Mouse (Mus musculus): ENCODE data around the gene Nom1.
"Not testable (repeated sequence)": the region's sequence is repeated elsewhere in the genome, so short reads cannot be mapped to it uniquely, and the experiment has no call there.

Gene Nom1

GRCm38 (mm10) chr5:29434228-29434871 is at the start of gene Nom1:
Gene Nom1 (plus strand): TSS chr5:29434664.
- peak; percentile 90 for DNase-seq (ENCODE audit: low spot score)

- DNase-seq (ENCODE audit: low spot score): no peak
These were observed 46.9 kb upstream of the Nom1 start for GRCm38 (mm10) chr5:29387591-29387990.

DNA sequence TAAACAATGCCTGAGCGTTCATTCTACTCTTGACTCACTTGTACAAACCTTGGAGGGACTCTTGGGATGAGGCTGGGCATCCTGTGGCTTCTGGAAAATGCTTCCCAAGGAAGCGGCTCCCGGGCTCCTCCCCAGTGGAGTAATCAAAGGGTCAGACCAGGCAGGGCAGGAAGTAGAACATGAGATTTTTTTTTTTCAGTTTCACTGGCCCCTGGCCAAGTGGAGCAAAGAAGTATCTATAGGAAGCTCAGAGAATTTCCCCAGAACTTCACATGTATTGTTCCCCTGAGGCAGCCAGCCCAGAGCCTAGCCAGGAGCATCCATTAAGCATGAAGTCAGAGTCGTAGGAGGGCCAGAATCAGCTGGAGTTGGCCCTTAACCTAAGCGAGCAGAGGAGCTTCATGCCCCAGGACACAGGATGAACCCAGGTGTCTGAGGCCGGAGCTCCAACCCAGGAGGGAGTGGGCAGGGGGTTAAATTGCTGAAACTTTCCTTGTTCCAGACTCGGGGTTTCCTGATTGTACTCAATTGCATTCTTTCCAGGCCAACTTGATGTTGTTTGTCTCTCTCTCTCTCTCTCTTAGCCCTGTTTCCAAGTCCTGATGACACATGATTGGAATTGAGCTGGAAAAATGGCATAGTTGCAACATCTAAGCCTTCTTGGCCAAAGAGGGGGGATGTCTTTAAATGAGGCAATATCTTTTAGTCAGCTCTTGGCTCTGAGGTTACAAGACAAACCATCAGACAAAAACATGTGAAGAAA is 46.1 kb upstream of the Nom1 start:
- no peak for DNase-seq (ENCODE audit: low spot score)

- DNase-seq (ENCODE audit: low spot score): peak; percentile 70
These were observed 45.3 kb upstream of the Nom1 start for GRCm38 (mm10) chr5:29388944-29389765.

- DNase-seq (ENCODE audit: low spot score): no peak
These were observed 36.0 kb upstream of the Nom1 start for GRCm38 (mm10) chr5:29398427-29398826.

- no peak for DNase-seq (ENCODE audit: low spot score)
These were observed 23.6 kb upstream of the Nom1 start for GRCm38 (mm10) chr5:29410854-29411253.

- no peak for DNase-seq (ENCODE audit: low spot score)
These were observed 21.4 kb upstream of the Nom1 start for GRCm38 (mm10) chr5:29413041-29413440.

DNA sequence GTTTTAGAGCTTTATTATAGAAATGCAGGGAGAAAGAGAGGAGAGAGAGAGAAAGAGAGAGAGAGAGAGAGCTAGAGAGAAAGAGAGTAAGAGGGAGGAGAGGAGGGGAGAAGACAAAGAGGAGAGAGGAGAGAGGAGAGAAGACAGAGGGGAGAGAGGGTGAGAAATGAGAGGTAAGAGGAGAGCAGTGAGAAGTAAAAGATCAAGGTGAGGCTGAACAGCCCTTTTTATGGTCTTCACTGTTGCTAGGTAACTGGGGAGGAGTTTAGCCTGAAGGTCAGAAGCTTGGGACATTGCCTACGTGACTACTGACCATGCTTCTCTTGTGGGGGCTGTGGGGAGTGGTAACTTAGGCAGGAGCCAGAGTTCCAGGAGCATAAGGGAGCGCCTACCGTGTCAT is 11.1 kb upstream of the Nom1 start:
- DNase-seq (ENCODE audit: low spot score): not testable (repeated sequence)

- DNase-seq (ENCODE audit: low spot score): no peak
These were observed 451 bp downstream of the Nom1 start for GRCm38 (mm10) chr5:29434872-29435358.

- no peak for DNase-seq (ENCODE audit: low spot score)
These were observed 1.0 kb downstream of the Nom1 start for GRCm38 (mm10) chr5:29435491-29435890.

GRCm38 (mm10) chr5:29436728-29437127 is 2.3 kb downstream of the Nom1 start:
- DNase-seq (ENCODE audit: low spot score): not testable (repeated sequence)

GRCm38 (mm10) chr5:29445275-29445674 is 10.8 kb downstream of the Nom1 start:
- no peak for DNase-seq (ENCODE audit: low spot score)

GRCm38 (mm10) chr5:29452352-29452751 is 17.9 kb downstream of the Nom1 start:
- no peak for DNase-seq (ENCODE audit: low spot score)

GRCm38 (mm10) chr5:29456895-29457656 is 22.6 kb downstream of the Nom1 start:
- no peak for DNase-seq (ENCODE audit: low spot score)

DNA sequence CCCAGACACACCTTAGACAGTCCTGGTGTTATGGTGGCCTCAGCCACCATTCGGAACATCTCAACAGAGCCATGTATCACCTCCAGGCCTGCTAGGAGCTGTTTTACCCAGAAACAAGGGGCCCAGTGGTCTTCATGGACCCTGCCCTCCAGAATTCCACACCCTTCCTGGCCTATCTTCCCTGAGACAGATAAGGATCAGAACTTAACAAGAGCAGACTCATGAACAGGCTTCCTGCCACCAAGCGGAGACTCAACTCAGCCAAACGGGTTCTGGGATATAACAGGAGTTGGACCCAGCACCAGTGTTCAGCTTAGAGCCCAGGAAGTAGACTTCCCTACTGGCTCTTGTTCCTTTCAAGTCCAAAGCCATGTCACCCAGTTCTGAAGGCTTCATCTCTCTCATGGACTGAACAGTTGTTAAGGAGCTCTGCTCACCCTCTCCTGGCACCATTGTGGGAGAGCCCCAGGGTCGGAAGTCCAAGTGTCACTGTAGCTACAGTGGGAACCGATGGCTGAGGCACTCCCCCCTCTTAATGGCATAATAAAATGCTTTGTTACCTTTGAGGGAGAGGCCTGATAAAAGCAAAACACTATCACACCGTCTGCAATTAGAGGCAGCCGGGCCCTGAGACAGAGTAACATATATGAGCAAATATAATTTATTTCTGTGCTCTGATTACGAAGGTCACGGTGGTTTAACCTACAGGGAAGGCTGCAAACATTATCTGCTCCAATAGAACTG is 28.7 kb downstream of the Nom1 start:
- DNase-seq (ENCODE audit: low spot score): no peak

GRCm38 (mm10) chr5:29467489-29468350 is 33.3 kb downstream of the Nom1 start:
- DNase-seq (ENCODE audit: low spot score): peak; percentile 11

DNA sequence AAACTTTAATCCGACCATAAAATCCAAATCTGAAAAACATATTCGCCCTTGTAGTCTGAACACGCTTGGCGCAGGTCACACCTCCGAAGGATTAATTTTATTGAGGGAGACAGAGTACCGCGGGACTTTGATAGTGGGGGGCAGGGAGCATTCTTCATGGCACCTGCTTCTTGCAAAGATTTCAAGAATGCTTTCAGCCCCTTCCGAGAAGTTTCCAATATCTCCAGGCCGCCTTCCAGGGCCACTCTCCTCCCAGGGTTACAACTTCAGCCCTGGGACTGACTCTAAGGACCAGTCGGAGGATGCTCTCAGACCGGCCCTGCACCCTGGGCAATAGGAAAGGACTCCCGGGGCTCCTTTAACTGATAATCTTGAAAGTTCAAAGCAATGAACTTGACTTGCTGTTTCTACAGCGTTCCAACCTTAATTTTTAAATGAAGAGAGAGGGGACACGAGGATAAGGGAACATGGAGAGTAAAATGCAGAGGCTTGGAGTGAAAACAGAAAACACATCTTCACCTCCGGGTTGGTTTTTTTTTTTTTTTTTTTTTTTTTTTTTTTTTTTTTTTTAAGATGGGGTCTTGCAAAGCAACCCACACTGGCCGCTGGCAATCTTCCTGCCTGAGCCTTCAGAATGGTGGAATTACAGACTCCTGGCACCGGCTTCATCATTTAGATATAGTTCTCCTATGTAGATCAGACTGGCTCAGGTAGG is 34.0 kb downstream of the Nom1 start:
- DNase-seq (ENCODE audit: low spot score): no peak

GRCm38 (mm10) chr5:29469501-29469900 is 35.0 kb downstream of the Nom1 start:
- DNase-seq (ENCODE audit: low spot score): no peak

DNA sequence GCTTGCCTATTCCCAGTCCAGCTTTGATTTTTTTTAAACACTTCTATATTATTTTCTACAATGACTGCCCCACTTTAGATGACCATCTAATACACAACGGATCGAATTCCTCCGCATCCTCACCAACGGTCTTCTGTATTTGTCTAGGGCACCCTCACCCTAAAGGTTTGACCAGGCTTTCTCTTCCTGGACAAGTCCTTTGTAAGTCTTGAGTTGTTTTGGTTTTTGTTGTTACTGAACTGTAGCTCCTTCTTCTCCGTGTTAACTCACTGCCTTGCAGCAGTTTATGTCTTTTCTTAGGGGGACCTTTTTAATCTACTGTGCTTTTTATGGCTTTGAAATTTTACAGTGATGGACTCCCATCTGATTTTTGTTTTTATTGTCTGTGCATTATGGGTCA is 35.8 kb downstream of the Nom1 start:
- no peak for DNase-seq (ENCODE audit: low spot score)
